Mouse (Mus musculus) v-Abl transformed pro-B cells (cell line): ENCODE measurements around the gene Cd5l.

Experiments used
- in situ Hi-C, 2 experiments: fragments of 400-800 bp; cut with MboI; formaldehyde crosslinking; loops; one replicate each; pipeline ENCODE4 v1.15.1; 2025; ENCODE audit not compliant: unreplicated experiment in 2 of 2

Gene Cd5l

DNA sequence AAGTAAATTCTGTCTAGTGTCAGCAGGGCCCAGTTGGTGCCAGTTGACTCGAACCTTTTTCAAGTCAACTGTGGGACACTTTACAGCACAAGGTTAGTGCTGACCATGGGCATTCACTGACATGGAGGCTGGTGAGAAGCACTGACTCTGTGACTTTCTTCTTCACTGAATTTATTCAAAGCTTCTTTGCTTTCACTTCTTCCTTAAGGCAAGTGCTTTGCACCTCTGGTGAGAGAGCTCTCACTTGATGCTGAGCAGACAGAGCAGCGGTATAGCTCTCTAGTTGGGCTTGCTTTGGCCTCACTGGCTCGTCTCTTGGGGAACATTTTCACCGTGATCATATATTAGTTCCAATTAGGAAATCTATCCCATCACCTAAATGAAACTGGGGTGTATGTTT lies 42.2 kb downstream of the Cd5l start:
- in situ Hi-C loops = loop anchor here in 1 of 2 experiments (5.0 kb wide), 1 partner anchor 73 kb away; no protein-coding TSS in a partner anchor

DNA sequence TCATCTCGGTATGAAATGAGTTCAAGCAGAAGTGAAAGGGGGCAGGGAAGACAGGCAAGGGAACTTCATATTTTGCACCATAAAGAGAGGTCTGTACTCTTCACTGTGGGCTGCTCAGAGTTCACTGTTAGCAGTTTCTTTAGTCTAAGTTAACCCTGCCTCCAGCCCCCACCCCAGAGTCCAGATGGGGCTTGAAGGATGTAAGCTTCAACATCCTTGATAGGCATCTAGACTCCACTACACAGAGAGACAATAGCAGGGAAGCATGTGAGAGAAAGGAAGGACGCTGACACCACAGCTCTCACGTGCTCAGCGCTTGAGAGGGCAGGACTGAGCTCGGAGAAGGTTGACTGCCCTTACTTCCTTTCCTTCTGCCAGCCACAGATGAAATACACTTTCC lies 43.6 kb downstream of the Cd5l start:
- in situ Hi-C loops = loop anchor here in 1 of 2 experiments (5.0 kb wide), 1 partner anchor 74 kb away; no protein-coding TSS in a partner anchor

DNA sequence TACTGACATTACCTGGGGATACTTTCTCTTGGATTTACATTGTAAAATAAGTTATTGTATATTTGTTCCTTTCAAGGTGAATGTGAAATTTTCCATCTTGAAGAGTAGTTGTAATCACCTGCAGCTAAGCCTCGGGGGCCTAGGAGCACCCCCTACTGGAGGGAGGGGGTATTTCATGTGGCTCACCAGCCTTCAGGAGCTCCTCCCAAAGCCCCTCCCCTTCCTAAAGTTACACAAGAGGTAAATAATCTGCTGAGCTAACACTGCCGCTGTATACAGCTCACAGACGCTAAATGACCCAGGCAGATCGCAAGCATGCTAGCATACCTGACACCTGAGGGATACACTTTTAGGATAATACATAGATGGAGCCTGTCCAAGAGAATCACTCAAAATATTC lies 50.5 kb downstream of the Cd5l start:
- in situ Hi-C loops = loop anchor here in 1 of 2 experiments (5.0 kb wide), 1 partner anchor 86 kb away; no protein-coding TSS in a partner anchor

GRCm38 (mm10) chr3:87409196-87409935 lies 51.7 kb downstream of the Cd5l start:
- in situ Hi-C loops = loop anchor here in 1 of 2 experiments (5.0 kb wide), 1 partner anchor 87 kb away; no protein-coding TSS in a partner anchor

DNA sequence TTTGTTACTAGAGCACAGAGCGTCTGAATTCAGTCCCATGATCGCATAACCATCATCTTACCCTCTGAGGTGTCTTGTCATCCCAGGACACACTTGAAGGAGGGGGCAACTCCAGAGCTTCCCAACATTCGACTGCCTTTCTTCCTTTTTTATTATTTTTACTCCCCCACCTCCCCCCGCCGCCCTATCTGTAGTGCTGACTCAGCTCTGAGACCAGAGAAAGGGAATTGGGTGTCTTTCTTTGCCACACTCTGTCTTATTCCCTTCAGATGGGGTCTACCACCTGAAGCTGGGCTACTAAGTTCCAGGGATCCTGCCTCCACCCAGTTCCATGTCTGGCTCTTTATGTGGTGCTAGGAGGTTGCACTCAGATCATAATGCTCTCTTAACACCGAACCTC lies 52.9 kb downstream of the Cd5l start:
- in situ Hi-C loops = loop anchor here in 1 of 2 experiments (5.0 kb wide), 3 partner anchors 87 to 168 kb away; no protein-coding TSS in a partner anchor

GRCm38 (mm10) chr3:87411150-87411549 lies 53.5 kb downstream of the Cd5l start:
- in situ Hi-C loops = loop anchor here in 1 of 2 experiments (5.0 kb wide), 3 partner anchors 86 to 169 kb away; no protein-coding TSS in a partner anchor

DNA sequence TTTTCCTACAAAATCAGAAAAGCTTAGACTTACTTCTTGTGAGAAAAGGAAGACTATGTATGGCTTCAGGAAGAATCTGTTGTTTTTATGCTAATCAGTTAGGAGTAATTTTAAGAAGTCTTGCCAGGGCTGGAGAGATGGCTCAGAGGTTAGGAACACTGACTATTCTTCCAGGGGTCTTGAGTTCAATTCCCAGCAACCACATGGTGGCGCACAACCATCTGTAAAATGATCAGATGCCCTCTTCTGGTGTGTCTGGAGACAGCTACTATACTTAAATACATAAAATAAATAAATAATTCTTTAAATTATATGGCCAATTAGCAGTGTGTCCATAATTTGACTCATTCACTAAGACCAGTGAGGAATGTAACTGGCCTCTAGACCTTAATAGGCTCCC lies 63.0 kb downstream of the Cd5l start:
- in situ Hi-C loops = loop anchor here in 1 of 2 experiments (5.0 kb wide), 2 partner anchors 142 to 173 kb away; no protein-coding TSS in a partner anchor
